10 mouse cellular contexts compared by ENCODE assay signal in genomic region chrX:58031671-58032605, GRCm38 (mm10). TPM values are rescaled to one million over a fixed set of nuclear protein-coding genes. Genes with fewer than 3 reads are reported as not detected.
DNase-seq lines count a peak whose midpoint lies in the region; ATAC-seq lines count a peak whose summit lies in the region.
"Had no signal": no experiment of that assay in that cellular context is flagged by ENCODE, and none has a peak within 500 bp of the region (broad histone marks: within the 10 kb centered on the region; RNA-seq: fewer than 3 reads in every experiment).

No protein-coding gene starts in this region.

- ATAC-seq in kidney, embryonic 15.5 days (replicated peaks; ENCODE audit: low FRiP score) = peak; percentile 30
- ATAC-seq in hindbrain, embryonic 11.5 days (ENCODE audit: low FRiP score) = 0 out of 2 replicates have a peak, but pooled peaks have one; percentile 3
- peak; percentile 24 for ATAC-seq in neural tube, embryonic 11.5 days (ENCODE audit: insufficient read depth, low FRiP score, low TSS enrichment)
- ATAC-seq: activated CD4-positive, CD25-positive, alpha-beta regulatory T cell, adult 4 months had no signal

- 25% methylated on average over 55 of the region's 56 CpGs for WGBS in kidney, embryonic 15.5 days
- WGBS in hindbrain, embryonic 11.5 days = 19% methylated on average over 52 of the region's 56 CpGs
- WGBS in neural tube, embryonic 11.5 days = 19% methylated on average over 53 of the region's 56 CpGs

- peaks cover 19% of the 10 kb centered on the region for H3K4me1 ChIP-seq in kidney, embryonic 15.5 days
- H3K4me1 ChIP-seq in hindbrain, embryonic 11.5 days (replicated peaks; ENCODE audit: control insufficient read depth, insufficient read depth, low read length) = no peaks in the 10 kb centered on the region
- no peaks in the 10 kb centered on the region; the same call in 1 of the 2 replicates for H3K4me1 ChIP-seq in neural tube, embryonic 11.5 days (ENCODE audit: control insufficient read depth, insufficient read depth, low read length)

- H3K4me2 ChIP-seq in kidney, embryonic 15.5 days = peak overlapping the region; percentile 66
- H3K4me2 ChIP-seq in hindbrain, embryonic 11.5 days (replicated peaks; ENCODE audit: low read depth, low read length) = peak overlapping the region; percentile 54
- H3K4me2 ChIP-seq in neural tube, embryonic 11.5 days (ENCODE audit: low read depth) = peak overlapping the region; percentile 59

- no peak overlapping the region for H3K27ac ChIP-seq in kidney, embryonic 15.5 days
- peak overlapping the region; percentile 75 for H3K27ac ChIP-seq in hindbrain, embryonic 11.5 days (ENCODE audit: low read depth, low read length)
- peak overlapping the region; percentile 49 for H3K27ac ChIP-seq in neural tube, embryonic 11.5 days (ENCODE audit: low read depth, low read length)

- no peaks in the 10 kb centered on the region for H3K36me3 ChIP-seq in kidney, embryonic 15.5 days
- H3K36me3 ChIP-seq in hindbrain, embryonic 11.5 days (ENCODE audit: control insufficient read depth, insufficient read depth, low read length) = no peaks in the 10 kb centered on the region
- no peaks in the 10 kb centered on the region for H3K36me3 ChIP-seq in neural tube, embryonic 11.5 days (ENCODE audit: control insufficient read depth, insufficient read depth, low read length)

- DNase-seq in kidney, postnatal 4 days = no peak
- DNase-seq in cerebellum, postnatal 25 days = peak; percentile 52 to 53
- peak; percentile 50 for DNase-seq in hindbrain, embryonic 11.5 days (ENCODE audit: low spot score)
- peak; percentile 50 for DNase-seq in neural tube, embryonic 11.5 days (ENCODE audit: low spot score)
- no peak for DNase-seq in urinary bladder, adult 18-20 months (ENCODE audit: low spot score in 2 of 2)
- no peak for DNase-seq in layer of hippocampus, adult 18-20 months (ENCODE audit: low spot score in 2 of 2)
- no peak for DNase-seq in lung, postnatal 25 days (ENCODE audit: low spot score)
- DNase-seq: right cerebral cortex, postnatal 25 days had no signal

- peak overlapping the region; percentile 45 for H3K4me3 ChIP-seq in kidney, embryonic 15.5 days (replicated peaks)
- H3K4me3 ChIP-seq in hindbrain, embryonic 11.5 days (ENCODE audit: low read depth, low read length) = peak overlapping the region; percentile 44
- peak overlapping the region; percentile 43 for H3K4me3 ChIP-seq in neural tube, embryonic 11.5 days (ENCODE audit: low read depth, low read length)

- H3K9ac ChIP-seq in kidney, embryonic 15.5 days = no peak overlapping the region
- peak overlapping the region; percentile 57 for H3K9ac ChIP-seq in hindbrain, embryonic 11.5 days (ENCODE audit: low read depth, low read length)
- peak overlapping the region; percentile 60 for H3K9ac ChIP-seq in neural tube, embryonic 11.5 days (ENCODE audit: low read length)

- no peaks in the 10 kb centered on the region for H3K9me3 ChIP-seq in kidney, embryonic 15.5 days (replicated peaks)
- no peaks in the 10 kb centered on the region for H3K9me3 ChIP-seq in hindbrain, embryonic 11.5 days (ENCODE audit: control insufficient read depth, low read length)
- no peaks in the 10 kb centered on the region for H3K9me3 ChIP-seq in neural tube, embryonic 11.5 days (ENCODE audit: control insufficient read depth, low read length)

- peaks cover 88% of the 10 kb centered on the region for H3K27me3 ChIP-seq in kidney, embryonic 15.5 days
- peaks cover 16% of the 10 kb centered on the region for H3K27me3 ChIP-seq in hindbrain, embryonic 11.5 days (ENCODE audit: control insufficient read depth, insufficient read depth, low read length)
- H3K27me3 ChIP-seq in neural tube, embryonic 11.5 days (ENCODE audit: control insufficient read depth, insufficient read depth, low read length) = peaks cover 12% of the 10 kb centered on the region; the same call in 1 of the 2 replicates

RNA-seq across cellular contexts. Expression of gene Zic3, which starts 9.4 kb away (rescaled TPM):
- 0.06 TPM in 1 of 2 replicates, not detected in the other for polyA plus RNA-seq in kidney, embryonic 15.5 days (2015; fragmentation: Nextera tagmentation; extraction: Ambion mirVana)
- 27.2 and 28.5 TPM in 2 replicates for polyA plus RNA-seq in hindbrain, embryonic 11.5 days (2014; fragmentation: Nextera tagmentation; extraction: Ambion mirVana)
- polyA plus RNA-seq in neural tube, embryonic 11.5 days (2014; fragmentation: Nextera tagmentation; extraction: Ambion mirVana) = 17.6 and 19.3 TPM in 2 replicates
- 1 to 10 TPM; 1.3 to 3.5 TPM for total RNA-seq in layer of hippocampus, adult 18-20 months (2021)
- polyA plus RNA-seq: activated CD4-positive, CD25-positive, alpha-beta regulatory T cell, adult 4 months had no signal

Comparison
In these comparisons a context has a peak if more than half of its experiments do, and no peak if none do; other contexts are left out.
1. DNase-seq: peak in cerebellum, postnatal 25 days (2 of 2), hindbrain, embryonic 11.5 days (single experiment) and neural tube, embryonic 11.5 days (single experiment); none in kidney, postnatal 4 days (0 of 2), urinary bladder, adult 18-20 months (0 of 2), layer of hippocampus, adult 18-20 months (0 of 2) and lung, postnatal 25 days (single experiment).
2. RNA of gene Zic3, which starts 9.4 kb away (polyA plus RNA-seq): 27.2 to 28.5 TPM in hindbrain, embryonic 11.5 days and 17.6 to 19.3 TPM in neural tube, embryonic 11.5 days; 0.06 TPM in kidney, embryonic 15.5 days; every median in the first group is over 10 times any median in the second.
3. Peak in every context shown above with its lines, with median percentiles within 50 percentile points of each other: ATAC-seq, H3K4me2 ChIP-seq and H3K4me3 ChIP-seq.